Mouse (Mus musculus): ENCODE results near the gene Hebp1. TPM values are rescaled to one million over a fixed set of nuclear protein-coding genes. Genes with fewer than 3 reads are reported as not detected.

Gene Hebp1
- polyA plus RNA-seq (2014; fragmentation: Illumina TruSeq; extraction: RNeasy Lipid Tissue Mini Kit (QIAGEN cat#74804); ENCODE audit: low read depth, low replicate concordance): 182 TPM

DNA sequence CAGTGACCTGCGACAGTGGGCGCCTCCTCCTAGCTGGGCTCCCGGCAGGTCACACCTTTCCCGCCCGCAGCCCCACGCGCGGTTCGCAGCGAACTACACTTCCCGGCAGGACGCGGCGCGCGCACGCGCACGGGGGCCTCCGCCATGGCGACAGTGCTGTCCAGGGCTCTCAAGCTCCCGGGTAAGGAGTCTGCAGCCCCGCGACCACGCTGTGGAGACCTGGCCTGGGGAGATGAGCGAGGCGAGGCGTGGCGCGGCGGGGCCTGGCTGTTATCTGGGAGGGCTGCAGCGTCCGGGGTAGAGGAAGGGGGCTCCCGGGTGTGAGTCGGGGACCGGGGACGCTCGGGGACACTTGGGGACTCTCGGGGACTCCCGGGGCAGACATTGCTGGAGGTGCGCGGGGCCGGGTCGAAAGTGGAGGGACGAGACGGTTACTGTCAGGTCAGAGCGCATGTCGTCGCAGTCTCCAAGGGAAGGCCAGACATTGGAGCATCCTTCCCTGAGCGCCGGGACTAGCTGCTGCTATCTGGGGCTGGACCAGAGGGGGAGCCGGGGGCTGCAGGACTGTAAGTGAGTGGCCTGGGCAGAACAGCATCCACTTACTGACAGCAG is at the start of gene Hebp1, which contains the start of gene Fam234b:
Gene Hebp1, minus strand, starts transcription at position 102 of the 612 bp plus-strand sequence.
Gene Fam234b, plus strand, starts transcription at position 57 of the 612 bp plus-strand sequence.

DNA sequence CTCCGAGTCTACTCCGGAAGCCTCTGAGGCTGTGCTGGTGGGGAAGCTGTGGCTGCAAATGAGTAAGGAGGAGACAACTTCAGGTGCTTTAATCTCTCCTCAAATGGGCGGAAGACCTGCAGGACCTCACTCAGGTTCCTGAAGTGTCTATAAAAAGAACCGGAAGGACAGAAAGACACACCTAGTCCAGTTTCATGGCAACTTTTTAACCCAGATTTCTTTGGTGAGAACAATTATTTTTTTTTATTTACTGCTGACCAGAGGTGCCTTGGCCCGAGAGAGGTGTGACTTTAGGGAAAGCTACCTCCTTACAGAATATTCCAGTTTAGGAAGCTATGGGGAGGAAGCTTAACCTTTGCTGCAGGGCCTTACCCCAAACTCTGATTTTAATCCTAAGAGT is 79.6 kb downstream of the Hebp1 start, which contains the start of gene Gprc5d:
Gene Gprc5d, minus strand, starts transcription at position 101 of the 400 bp plus-strand sequence.

Other genes starting within 250 kb of the Hebp1 start
- 1.2 TPM for gene Apold1, start 216.3 kb downstream of the Hebp1 start, polyA plus RNA-seq (2014; fragmentation: Illumina TruSeq; extraction: RNeasy Lipid Tissue Mini Kit (QIAGEN cat#74804); ENCODE audit: low read depth, low replicate concordance)
- 73.3 TPM for gene Ddx47, start 186.4 kb downstream of the Hebp1 start, polyA plus RNA-seq (2014; fragmentation: Illumina TruSeq; extraction: RNeasy Lipid Tissue Mini Kit (QIAGEN cat#74804); ENCODE audit: low read depth, low replicate concordance)
- gene Gprc5a, start 132.4 kb downstream of the Hebp1 start, polyA plus RNA-seq (2014; fragmentation: Illumina TruSeq; extraction: RNeasy Lipid Tissue Mini Kit (QIAGEN cat#74804); ENCODE audit: low read depth, low replicate concordance): not detected
- not detected for gene Gprc5d, start 79.7 kb downstream of the Hebp1 start, polyA plus RNA-seq (2014; fragmentation: Illumina TruSeq; extraction: RNeasy Lipid Tissue Mini Kit (QIAGEN cat#74804); ENCODE audit: low read depth, low replicate concordance)
- gene Fam234b, start within 50 bp of the Hebp1 start, polyA plus RNA-seq (2014; fragmentation: Illumina TruSeq; extraction: RNeasy Lipid Tissue Mini Kit (QIAGEN cat#74804); ENCODE audit: low read depth, low replicate concordance): 10.6 TPM
- not detected for gene Gsg1, start 56.3 kb upstream of the Hebp1 start, polyA plus RNA-seq (2014; fragmentation: Illumina TruSeq; extraction: RNeasy Lipid Tissue Mini Kit (QIAGEN cat#74804); ENCODE audit: low read depth, low replicate concordance)
- not detected for gene Pbp2, start 112.4 kb upstream of the Hebp1 start, polyA plus RNA-seq (2014; fragmentation: Illumina TruSeq; extraction: RNeasy Lipid Tissue Mini Kit (QIAGEN cat#74804); ENCODE audit: low read depth, low replicate concordance)
- gene Emp1, start 164.5 kb upstream of the Hebp1 start, polyA plus RNA-seq (2014; fragmentation: Illumina TruSeq; extraction: RNeasy Lipid Tissue Mini Kit (QIAGEN cat#74804); ENCODE audit: low read depth, low replicate concordance): 3.6 TPM

Measured in liver, adult 10 weeks (tissue).